Mouse (Mus musculus) small intestine, adult 10 weeks (tissue): ENCODE measurements around the gene Cenpl. TPM values are rescaled to one million over a fixed set of nuclear protein-coding genes. Genes with fewer than 3 reads are reported as not detected.

Experiments
- polyA plus RNA-seq: library from polyadenylated mRNA; stranded (reverse); fragments of 350-450 nt; fragmentation: Illumina TruSeq; extraction: RNeasy Lipid Tissue Mini Kit (QIAGEN cat#74804); gene quantifications from one replicate; pipeline ENCODE4 v1.2.3, GENCODE M21; 2014; ENCODE audit warnings: low replicate concordance

Gene Cenpl
- polyA plus RNA-seq, result 46.5 TPM

DNA sequence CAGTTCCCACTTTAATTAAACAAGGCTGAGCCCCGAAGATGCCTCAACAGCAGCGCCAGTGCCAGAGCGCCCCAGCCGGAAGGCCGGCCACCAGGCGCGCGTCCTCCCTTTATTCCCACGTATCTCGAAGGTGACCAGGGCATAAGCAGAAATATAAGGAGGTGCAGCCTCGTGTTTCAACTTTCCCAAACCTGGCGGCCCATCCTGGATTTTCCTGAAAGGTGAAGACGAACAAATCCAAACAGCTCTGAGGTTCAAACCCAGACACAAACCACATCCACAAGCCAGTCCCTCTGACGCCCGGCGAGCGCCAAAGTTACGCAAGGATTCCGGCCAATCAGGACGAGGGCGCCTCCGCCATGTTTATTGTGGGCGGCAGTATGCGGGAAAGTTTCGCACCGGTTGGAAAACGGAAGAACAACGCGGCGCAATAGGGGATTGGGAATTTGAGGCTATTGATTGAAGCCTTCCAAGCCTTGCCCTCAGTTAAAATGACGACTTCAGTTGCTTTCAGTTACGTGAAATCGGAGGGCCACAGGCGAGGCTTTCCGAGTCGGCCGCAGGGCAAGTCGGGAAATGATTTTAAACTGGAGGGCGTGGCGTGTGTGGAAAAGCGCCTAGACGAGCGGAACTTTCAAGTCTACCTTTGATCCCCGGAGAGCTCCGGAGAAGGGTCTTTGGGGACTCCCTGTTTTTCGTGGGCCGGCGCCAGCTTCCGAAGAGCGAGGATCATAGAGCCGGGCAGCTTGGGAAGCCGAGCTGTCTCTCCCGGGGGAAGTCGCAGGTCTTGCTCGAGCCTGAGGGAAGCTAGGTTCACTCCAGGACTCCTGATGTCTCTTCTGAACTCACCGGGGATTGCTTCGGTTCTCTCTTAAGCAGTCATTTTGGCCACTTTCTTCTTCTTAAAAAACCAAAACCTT is at the start of gene Cenpl, which contains the start of gene Dars2:
Gene Cenpl, plus strand, starts transcription at position 362 of the 920 bp plus-strand sequence.
Gene Dars2, minus strand, starts transcription at position 307 of the 920 bp plus-strand sequence.

DNA sequence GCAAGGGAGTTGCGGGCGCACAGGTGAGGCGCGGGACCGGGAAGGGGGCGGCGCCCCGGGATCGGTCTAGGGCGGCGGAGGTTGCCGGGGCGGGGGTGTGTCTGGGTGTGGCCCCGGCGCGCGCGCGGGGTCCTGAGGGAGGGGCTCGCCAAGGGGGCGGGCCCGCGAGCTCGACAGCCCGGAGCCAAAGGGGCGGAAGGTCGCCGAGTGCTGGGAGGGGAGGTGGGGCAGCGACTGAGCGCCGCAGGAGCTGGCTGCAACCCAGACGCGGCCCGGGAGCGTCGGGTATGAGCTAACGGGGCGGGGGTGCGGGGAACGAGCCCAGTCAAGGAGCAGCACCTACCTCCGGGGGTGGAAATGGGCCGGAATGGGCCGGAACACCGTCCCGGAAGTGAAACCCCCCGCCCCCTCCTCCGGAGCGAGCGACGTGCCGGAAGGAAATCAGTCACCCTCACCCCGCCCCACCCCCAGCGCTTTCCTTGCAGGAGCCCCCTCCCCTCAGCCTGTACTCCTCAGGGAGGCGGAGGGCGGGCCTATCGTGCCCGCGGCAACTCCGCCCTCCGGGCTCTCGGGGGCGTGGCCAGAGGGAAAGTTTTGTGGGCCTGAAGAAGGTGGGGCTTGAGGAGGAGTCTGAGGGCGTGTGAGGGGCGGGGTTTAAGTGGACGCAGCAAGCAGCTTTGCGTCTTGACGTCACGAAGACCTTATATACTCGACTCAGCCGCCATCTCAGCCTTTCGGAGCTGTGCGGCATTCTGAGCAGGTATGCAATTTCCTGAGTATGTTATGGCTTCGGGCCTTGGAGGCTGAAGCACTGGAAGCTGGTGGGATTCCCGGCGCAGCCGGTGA is 35.9 kb upstream of the Cenpl start, which contains the start of gene Zbtb37:
Gene Zbtb37, minus strand, starts transcription at position 415 of the 846 bp plus-strand sequence.

DNA sequence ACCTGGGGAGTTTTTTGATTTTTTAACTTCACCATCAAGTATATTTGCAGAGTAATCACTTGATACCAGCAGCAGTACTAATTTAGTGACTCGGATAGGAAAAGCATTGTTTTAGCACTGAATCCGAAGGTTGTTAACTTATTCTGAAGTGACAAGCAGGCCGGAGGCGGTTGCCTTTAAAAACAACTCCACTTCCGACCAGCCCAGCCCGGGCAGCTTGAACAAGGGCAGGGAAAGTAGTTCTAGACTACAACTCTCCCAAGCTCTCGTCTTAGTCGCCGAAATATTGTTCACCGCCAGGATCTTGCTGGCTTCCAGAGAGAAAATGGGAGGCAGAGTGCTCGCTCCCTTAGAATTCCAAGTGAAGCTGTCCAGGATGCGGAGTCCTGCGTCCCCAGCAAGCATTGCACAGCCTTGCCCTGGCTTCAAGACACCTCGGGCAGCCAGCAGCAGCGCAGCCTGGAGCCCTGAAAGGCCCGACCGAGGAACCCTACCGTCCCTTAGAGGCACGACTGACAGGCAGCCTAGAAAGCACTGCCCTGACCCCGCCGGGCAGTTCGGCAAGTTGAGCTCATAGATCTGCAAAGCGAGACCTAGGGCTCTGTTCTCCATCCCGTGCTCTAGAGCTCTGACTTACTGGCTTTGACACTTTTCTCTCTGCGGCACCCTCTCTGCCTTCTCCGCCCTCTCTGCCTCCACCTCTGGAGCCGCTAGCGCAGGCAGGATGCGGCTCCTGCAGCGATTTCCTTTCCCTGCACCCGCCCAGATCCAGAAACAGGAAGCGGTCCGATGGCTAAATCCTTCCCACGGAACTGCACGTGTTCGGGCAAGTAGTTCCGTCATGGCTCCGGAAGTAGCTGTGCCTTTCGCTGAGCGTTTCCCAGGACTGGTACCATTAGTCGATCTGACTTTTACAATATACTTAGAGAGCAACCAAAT is 60.5 kb downstream of the Cenpl start, which contains the start of gene Klhl20:
Gene Klhl20, minus strand, starts transcription at position 786 of the 939 bp plus-strand sequence.

Other genes starting within 250 kb of the Cenpl start
- gene Rc3h1, start 164.3 kb upstream of the Cenpl start, polyA plus RNA-seq, result 33.2 TPM
- 1.2 TPM for gene Serpinc1, start 92.1 kb upstream of the Cenpl start, polyA plus RNA-seq
- gene Zbtb37, start 35.9 kb upstream of the Cenpl start, polyA plus RNA-seq, result 4.3 TPM
- gene Dars2, start 55 bp upstream of the Cenpl start, polyA plus RNA-seq, result 12.8 TPM
- gene Klhl20, start 60.8 kb downstream of the Cenpl start, polyA plus RNA-seq, result 21.8 TPM
- 0.33 TPM for gene Ankrd45, start 72.0 kb downstream of the Cenpl start, polyA plus RNA-seq
- gene Tex50, start 88.6 kb downstream of the Cenpl start, polyA plus RNA-seq, result not detected
- 184 TPM for gene Prdx6, start 180.5 kb downstream of the Cenpl start, polyA plus RNA-seq